ENCODE assay signal across 26 mouse cellular contexts in genomic region chr15:85749141-85749540, GRCm38 (mm10). TPM values are rescaled to one million over a fixed set of nuclear protein-coding genes. Genes with fewer than 3 reads are reported as not detected.
A peak's percentile ranks its signal among the peaks of the same experiment; 100 is the strongest.
DNase-seq lines count a peak whose midpoint lies in the region; ATAC-seq and TF ChIP-seq lines count a peak whose summit lies in the region.
"Had no signal": no experiment of that assay in that cellular context is flagged by ENCODE, and none has a peak within 500 bp of the region (broad histone marks: within the 10 kb centered on the region; RNA-seq: fewer than 3 reads in every experiment).

No protein-coding gene starts in this region.

- H3K9me3 ChIP-seq in intestine, postnatal 0 days (ENCODE audit: control insufficient read depth), result no peaks in the 10 kb centered on the region
- H3K9me3 ChIP-seq in forebrain, embryonic 13.5 days (replicated peaks), result no peaks in the 10 kb centered on the region
- H3K9me3 ChIP-seq: embryonic facial prominence, embryonic 15.5 days; heart, embryonic 15.5 days; liver, embryonic 12.5 days; neural tube, embryonic 12.5 days had no signal

- DNase-seq in kidney, adult 9 months, result peak; percentile 54
- DNase-seq in kidney, adult 11 months, result no peak
- DNase-seq in urinary bladder, postnatal 10 days (ENCODE audit: low spot score), result peak; percentile 2
- no peak for DNase-seq in urinary bladder, adult 18-20 months (ENCODE audit: low spot score in 2 of 2)
- DNase-seq in thymus, adult 18-20 months, result no peak
- DNase-seq: adrenal gland, postnatal 14 days; cerebellum, adult 9-10 months; forebrain, postnatal 0 days; gastrocnemius, postnatal 25 days; heart, postnatal 4 days; kidney, postnatal 10 days; layer of hippocampus, postnatal 36 days; lung, adult 18-20 months; retina, postnatal 1 day; right cerebral cortex, postnatal 25 days; thymus, adult 2 months; thymus, postnatal 4 days had no signal

- no peak for TF ChIP-seq CTCF in intestine, postnatal 0 days (IDR thresholded peaks at IDR 0.05; ENCODE audit: low read depth)

- no peak overlapping the region for H3K4me2 ChIP-seq in intestine, postnatal 0 days (replicated peaks; ENCODE audit: low read depth)
- no peak overlapping the region for H3K4me2 ChIP-seq in forebrain, embryonic 13.5 days
- H3K4me2 ChIP-seq: embryonic facial prominence, embryonic 15.5 days; heart, embryonic 15.5 days; hindbrain, embryonic 14.5 days; liver, embryonic 12.5 days; midbrain, embryonic 13.5 days; neural tube, embryonic 12.5 days had no signal

- H3K36me3 ChIP-seq in intestine, postnatal 0 days (ENCODE audit: control insufficient read depth, insufficient read depth), result no peaks in the 10 kb centered on the region
- H3K36me3 ChIP-seq in forebrain, embryonic 13.5 days (ENCODE audit: poor library complexity, severe bottlenecking), result no peaks in the 10 kb centered on the region
- H3K36me3 ChIP-seq: embryonic facial prominence, embryonic 15.5 days; heart, embryonic 15.5 days; liver, embryonic 12.5 days; midbrain, embryonic 13.5 days; neural tube, embryonic 12.5 days had no signal

- H3K4me3 ChIP-seq in intestine, postnatal 0 days (ENCODE audit: low read depth, low read length), result no peak overlapping the region
- H3K4me3 ChIP-seq in forebrain, embryonic 13.5 days, result no peak overlapping the region
- H3K4me3 ChIP-seq: embryonic facial prominence, embryonic 15.5 days; heart, embryonic 15.5 days; liver, embryonic 12.5 days; midbrain, embryonic 13.5 days; neural tube, embryonic 12.5 days had no signal

- ATAC-seq in intestine, postnatal 0 days, result 0 out of 2 replicates have a peak, but pooled peaks have one; percentile 7
- ATAC-seq in forebrain, embryonic 13.5 days, result no peak
- ATAC-seq: forebrain, postnatal 0 days; inflammation-experienced regulatory T-cells, adult 6 months; liver, embryonic 12.5 days; midbrain, embryonic 13.5 days had no signal

- H3K9ac ChIP-seq in intestine, postnatal 0 days (ENCODE audit: low read depth, low read length), result no peak overlapping the region
- H3K9ac ChIP-seq in forebrain, embryonic 13.5 days, result no peak overlapping the region
- H3K9ac ChIP-seq: embryonic facial prominence, embryonic 15.5 days; forebrain, postnatal 0 days; heart, embryonic 15.5 days; hindbrain, embryonic 14.5 days; liver, embryonic 12.5 days; midbrain, embryonic 13.5 days; neural tube, embryonic 12.5 days had no signal

- 56% methylated on average over 9 of the region's 9 CpGs for WGBS in intestine, postnatal 0 days
- WGBS in forebrain, embryonic 13.5 days, result 96% methylated on average over 9 of the region's 9 CpGs

- H3K27ac ChIP-seq in intestine, postnatal 0 days (ENCODE audit: low read depth, low read length), result no peak overlapping the region
- no peak overlapping the region for H3K27ac ChIP-seq in forebrain, embryonic 13.5 days
- H3K27ac ChIP-seq: embryonic facial prominence, embryonic 15.5 days; heart, embryonic 15.5 days; hindbrain, embryonic 14.5 days; liver, embryonic 12.5 days; midbrain, embryonic 13.5 days; neural tube, embryonic 12.5 days had no signal

- H3K4me1 ChIP-seq in intestine, postnatal 0 days (replicated peaks; ENCODE audit: control insufficient read depth, insufficient read depth, low read length), result peaks cover 8% of the 10 kb centered on the region; the same call in 1 of the 2 replicates
- no peaks in the 10 kb centered on the region for H3K4me1 ChIP-seq in forebrain, embryonic 13.5 days
- H3K4me1 ChIP-seq: embryonic facial prominence, embryonic 15.5 days; liver, embryonic 12.5 days; midbrain, embryonic 13.5 days; neural tube, embryonic 12.5 days had no signal

- no peaks in the 10 kb centered on the region for H3K27me3 ChIP-seq in intestine, postnatal 0 days (replicated peaks; ENCODE audit: control insufficient read depth, insufficient read depth, low read length)
- no peaks in the 10 kb centered on the region for H3K27me3 ChIP-seq in forebrain, embryonic 13.5 days
- H3K27me3 ChIP-seq: embryonic facial prominence, embryonic 15.5 days; heart, embryonic 15.5 days; liver, embryonic 12.5 days; midbrain, embryonic 13.5 days; neural tube, embryonic 12.5 days had no signal

RNA-seq across cellular contexts. Expression of gene Ppara, which starts 14.4 kb away (rescaled TPM):
- polyA plus RNA-seq in intestine, postnatal 0 days (2015; fragmentation: Nextera tagmentation; extraction: Ambion mirVana), result 14.3 and 21.0 TPM in 2 replicates
- 0.44 and 0.63 TPM in 2 replicates for polyA plus RNA-seq in forebrain, embryonic 13.5 days (2015; fragmentation: Nextera tagmentation; extraction: Ambion mirVana)
- polyA plus RNA-seq: inflammation-experienced regulatory T-cells, adult 6 months had no signal

Comparison
In these comparisons a context has a peak if more than half of its experiments do, and no peak if none do; other contexts are left out.
1. DNase-seq: peak in kidney, adult 9 months (single experiment) and urinary bladder, postnatal 10 days (single experiment); none in kidney, adult 11 months (single experiment), urinary bladder, adult 18-20 months (0 of 2) and thymus, adult 18-20 months (0 of 2).